Mouse (Mus musculus) 3T3-L1 (cell line): ENCODE measurements around the gene Lrfn5.

Experiments
- DNase-seq: peaks from one replicate; pipeline ENCODE4 v3.0.0-alpha.2; 2015; ENCODE audit warnings: low read depth, low spot score

Lrfn5 gene

DNA sequence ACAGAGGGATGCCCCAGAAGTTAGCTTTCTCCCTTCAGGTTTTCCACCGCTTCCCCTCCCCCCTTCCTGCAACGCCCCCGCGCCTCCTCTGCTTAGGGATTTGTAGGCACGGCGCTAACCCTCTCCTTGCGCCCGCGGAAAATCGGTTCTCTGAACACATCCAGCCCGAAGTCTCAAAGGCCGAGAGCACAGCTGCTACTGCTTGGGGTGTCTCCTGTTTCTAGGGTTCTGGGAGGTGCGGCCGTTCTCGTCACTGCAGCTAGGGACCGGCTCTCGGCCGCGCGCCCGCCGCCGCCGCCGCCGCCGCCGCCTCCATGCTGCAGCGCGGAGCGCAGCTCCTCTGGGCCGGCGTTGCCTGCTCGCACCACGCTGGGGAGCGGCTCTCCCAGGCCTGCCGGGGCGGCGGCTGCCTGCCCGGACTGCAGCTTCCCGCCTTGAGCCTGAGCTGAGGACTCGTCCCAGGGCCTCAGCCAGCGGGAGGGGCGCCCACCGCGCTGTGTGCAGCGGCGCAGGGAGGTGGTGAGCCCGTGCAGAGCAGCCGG lies at the start of gene Lrfn5:
TSS of gene Lrfn5 (plus strand) at position 322 of the 542 bp plus-strand sequence.
- no peak for DNase-seq

DNA sequence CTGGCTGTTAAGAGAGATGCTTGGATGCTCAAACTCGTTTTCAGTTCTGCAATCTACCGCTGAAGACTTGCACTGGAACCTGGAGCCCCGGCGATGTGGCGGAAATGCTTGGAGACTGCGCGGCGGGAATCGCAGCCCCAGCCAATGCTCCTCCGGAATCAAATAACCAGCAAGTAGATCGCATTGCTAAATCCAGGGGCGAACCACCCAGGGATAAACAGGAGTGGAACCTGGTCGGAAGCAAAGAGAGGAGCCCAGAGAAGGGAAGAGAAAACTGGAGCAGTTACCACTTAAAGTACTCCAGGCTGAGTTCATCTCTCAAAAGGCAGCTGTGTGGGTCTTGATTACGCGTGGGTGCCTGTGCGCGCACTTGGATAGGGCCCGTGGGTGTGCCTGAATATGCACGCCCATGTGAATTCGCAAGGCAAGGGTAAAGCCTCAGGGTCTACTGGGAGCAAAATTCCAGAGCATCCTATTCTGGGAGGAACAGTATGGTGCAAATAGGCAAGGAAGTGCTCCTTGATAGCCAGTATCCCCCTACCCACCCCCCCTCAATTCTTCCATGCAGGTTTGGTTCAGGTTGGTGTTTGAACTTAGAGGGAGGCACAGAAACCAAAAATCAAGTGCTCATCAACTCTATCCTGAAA lies 1.3 kb upstream of the Lrfn5 start:
- DNase-seq = no peak

DNA sequence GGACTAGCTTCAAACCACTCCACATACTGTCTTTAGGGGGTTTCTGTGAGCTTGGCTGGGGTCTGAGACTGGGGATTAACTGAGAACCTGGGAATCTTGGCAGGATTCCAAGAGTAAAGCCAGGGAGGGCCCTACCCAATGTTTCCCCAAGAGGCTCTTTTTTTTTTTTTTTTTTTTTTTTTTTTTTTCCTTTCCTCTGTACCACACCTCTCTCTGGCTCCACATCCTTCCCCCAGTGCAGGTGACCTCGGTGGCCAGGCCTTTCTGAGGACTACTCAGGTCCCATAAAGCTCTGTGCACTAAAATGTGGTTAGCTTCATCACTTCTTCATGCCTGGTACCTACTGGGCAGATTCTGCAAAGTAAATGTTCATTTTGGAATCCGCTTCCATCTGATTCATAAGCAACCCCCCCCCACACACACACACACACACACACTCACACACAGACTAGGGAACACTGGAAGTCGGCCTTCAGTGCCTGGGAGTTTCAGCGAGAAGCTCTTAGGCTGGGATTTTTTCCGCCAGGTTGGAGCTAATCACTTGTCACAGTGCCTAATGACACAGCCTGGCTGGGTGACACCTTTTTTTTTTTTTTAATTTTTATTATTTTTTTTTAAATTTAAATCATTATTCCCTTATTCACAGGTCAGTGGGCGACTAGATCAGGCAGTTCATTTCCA lies 662 bp upstream of the Lrfn5 start:
- no peak for DNase-seq

DNA sequence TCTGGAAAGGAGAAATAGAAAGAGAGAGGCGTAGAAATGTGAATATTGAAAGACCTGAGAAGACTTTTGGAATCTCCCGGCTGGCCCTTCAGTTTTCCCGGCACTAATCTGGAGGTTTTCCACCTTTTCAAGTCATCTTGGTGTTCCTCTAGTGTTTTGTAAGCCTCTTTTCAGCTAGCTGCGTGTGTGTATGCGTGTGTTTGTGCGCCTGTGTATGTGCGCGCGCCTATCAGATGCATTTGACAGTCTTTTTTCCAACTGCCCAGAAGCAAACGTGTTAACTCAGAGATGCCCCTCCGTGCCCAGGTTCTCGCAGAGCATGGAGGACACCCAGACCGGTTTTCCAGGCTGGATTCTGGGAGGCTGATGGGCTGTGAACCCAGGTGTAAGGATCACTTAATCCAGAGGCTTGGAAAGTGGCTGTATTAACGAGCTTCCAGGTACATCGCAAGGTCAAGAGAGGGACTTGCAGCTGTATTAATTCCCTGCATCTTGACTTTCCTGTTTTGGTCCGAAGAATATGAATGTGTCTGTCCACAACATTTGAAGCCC lies 757 bp downstream of the Lrfn5 start:
- DNase-seq = no peak

DNA sequence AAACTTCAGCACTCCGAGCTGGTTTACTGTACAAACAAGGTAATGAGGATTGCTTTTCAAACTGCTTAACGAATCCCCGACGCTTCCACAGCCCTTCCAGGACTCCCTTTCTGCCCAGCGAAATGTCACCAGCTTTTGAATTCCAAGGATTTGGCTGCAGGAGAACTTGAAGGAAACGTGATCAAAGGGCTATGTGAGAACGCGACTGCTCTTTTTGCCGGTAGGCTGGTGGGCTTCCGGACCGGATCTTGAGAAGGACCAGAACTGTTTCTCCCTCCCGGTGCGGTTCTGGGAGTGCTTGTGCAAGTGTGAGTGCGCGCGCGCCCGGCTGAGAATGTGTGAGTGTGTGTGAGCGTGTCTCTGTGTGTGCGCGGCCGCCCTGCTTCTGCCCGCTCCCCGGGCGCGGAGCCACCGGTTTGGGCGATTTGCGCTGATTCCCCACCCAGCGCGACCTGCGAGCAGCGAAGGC lies 1.3 kb downstream of the Lrfn5 start:
- DNase-seq = no peak

DNA sequence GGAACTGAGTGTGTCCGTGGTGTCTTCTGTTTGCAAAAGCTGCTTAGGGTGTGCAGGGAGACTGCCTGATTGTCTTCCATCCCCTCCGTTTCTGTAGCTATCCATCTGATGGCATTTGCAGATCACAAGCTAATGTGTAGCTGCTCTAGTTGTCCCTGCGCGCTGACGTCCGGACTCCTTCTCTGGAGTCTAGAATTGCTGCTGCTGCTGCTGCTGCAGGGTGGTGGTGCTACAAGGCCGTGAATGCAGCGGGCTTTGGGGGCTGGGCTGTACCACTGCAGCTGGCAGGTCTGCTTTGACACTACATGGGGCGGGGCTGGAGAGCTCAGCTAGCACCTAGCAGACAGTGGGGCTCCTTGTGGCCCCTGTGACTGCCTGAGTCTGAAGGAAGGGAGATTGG lies 3.2 kb downstream of the Lrfn5 start:
- no peak for DNase-seq

DNA sequence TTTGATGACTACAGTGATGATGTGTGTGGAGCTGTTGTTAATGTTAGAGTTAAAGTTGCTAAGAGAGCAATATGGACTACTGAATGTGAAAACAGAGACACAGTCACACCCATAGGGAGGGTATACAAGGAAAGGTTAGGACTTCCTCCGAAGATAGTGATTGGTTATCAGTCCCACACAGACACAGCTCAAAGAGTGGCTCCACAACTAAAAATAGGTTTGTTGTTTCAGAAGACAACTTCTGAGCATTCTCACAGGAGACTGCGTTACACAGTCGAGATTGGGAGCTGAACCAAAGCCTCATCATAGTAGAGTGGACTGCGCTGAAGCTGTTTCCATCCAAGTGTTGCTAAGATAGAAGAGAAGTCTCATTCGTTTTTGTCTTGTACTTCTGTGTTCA lies 57.0 kb downstream of the Lrfn5 start:
- no peak for DNase-seq

DNA sequence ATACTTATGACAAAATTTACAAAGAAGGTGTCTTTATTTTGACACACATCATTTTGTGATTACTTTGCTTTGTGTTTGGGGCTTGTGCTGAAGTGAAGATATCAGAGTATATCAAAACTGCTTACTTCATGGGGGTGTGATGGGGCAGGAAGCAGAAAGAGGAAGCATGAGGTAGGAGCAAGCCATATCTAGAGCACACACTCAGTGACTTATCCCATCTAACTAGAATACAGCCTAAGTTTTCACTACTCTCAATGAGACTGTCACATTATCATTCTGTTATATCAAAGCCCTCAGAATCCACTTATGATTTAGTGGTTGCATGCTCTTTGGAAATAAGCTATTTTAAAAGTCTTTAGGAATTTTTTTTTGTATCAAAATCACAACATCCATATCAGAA lies 77.4 kb downstream of the Lrfn5 start:
- no peak for DNase-seq

DNA sequence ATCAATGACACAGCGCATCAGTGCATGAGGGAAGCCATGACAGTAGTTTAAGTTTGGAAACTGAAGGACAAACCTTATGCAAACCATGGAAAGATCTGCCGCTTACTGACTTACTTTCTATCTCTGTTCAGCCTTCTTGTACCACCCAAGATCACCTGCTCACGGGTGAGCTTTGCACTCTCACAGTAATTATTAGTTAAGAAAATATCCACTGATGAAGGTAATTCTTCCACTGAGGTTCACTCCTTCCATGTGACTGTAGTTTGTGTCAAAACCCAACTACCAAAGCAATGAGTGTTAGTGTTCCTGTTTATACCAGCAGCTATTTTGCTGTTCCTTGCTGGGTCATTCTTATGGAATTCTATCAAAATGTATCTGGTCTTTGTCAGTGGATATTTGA lies 84.9 kb downstream of the Lrfn5 start:
- no peak for DNase-seq

DNA sequence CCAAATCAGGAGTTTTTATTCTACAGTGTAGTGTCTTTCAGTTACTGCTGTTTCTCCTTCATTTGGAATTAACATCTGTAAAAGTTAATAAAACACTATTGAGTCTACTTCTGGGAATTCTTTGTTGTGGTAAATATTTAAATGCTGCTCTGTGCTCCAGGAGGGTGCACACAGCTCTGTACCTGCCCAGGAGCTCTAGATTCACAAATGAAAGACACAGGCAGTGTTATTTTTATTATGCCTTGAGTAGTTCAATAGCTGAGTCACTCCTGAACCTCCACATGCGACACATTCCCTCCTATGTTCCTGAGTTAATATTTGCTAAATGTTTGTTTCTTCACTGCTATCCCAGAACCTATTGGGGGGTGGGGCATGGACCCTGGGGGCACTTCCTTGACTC lies 87.1 kb downstream of the Lrfn5 start:
- no peak for DNase-seq

DNA sequence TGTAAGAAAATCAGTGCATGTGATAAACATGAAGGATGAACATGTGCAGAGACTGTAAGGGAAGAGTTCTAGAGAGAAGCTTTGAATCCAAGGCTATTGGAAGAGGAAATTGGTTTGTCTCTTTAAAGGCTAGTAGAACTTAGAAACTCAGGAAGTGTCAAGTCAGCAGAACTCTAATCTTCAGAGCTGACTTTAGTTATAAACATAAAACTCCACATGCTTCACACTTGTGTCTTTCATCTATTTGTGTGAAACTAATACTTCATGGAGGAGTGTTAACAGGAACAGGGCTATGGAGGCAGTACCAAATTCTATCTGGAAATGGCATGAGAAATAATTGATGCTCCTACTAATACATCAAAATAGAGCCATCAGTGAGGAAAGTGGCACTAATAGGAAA lies 101.6 kb downstream of the Lrfn5 start:
- no peak for DNase-seq

DNA sequence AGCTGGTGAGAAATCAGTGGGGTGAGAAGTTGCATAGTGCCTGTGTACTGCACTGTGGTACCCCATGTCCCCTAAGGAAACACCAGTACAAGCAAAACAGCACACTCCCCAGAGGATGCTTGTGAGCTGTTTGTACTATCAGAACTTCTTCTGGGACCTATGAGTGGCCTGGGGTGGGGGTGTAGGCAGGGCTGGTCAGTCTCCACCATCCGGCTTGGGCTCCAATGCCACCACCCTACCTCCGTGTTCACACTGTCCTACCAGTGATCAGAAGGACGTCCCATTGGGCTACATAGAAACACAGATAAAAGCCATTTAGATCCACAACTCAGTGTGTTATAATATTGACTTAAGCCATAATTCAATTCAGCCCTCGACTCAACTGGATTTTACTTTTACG lies 131.4 kb downstream of the Lrfn5 start:
- no peak for DNase-seq

DNA sequence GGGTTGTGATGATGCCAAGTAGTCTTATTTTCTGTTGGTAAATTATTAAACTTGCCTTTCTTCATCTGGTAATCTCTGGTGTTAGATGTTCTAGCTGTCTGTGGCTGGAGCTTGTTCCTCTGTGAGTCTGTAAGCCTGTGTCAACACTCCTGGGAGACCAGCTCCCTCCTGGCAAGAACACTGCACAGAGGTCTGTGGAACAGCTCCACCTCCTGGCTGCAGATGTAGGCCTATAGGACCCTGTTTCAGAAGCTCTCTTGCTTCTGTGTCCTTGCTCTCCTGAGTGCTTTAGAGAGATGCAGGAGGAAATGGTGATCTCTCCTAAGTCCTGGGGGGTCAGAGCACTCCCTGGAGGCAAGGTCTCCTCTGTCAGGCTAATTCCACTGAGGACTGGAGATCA lies 200.2 kb downstream of the Lrfn5 start:
- no peak for DNase-seq

DNA sequence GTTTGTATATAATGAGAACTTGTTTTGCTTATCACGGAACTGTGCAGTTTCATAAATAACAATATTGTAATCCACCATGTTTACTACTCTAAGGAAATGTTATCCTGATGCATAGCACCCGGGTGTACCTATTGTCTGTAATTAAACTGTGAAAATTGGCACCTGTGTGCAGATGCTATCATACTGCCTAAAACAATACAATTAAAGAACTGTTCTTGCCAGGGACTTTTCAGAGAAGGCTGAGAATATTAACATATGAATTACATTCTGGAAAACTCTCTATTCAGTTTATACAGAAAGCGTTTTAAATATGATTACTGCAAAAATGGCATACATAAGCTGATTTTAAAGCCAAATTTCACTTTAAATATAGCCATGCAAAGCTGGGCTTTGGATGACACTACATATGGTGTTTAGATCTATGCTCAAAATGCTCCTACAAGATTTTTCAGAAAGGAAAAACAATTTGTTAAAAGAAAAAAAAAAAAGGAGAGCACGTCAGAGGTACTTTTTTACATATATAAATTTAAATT lies 284.2 kb downstream of the Lrfn5 start:
- DNase-seq = no peak

DNA sequence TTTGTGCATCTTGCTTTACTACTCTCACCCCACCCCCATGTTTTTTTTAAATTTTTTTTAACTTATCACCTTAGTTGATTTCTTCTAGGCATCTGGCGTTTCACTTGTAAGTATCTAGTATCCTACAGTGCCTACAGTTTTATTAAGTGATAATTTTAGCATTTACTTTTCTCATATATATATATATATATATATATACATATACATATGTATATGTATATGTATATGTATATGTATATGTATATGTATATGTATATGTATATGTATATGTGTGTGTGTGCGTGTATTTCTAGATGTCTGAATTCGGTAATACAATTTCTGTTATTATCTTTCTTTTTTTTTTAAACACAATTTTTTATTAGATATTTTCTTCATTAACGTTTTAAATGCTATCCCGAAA lies 300.7 kb downstream of the Lrfn5 start:
- no peak for DNase-seq

DNA sequence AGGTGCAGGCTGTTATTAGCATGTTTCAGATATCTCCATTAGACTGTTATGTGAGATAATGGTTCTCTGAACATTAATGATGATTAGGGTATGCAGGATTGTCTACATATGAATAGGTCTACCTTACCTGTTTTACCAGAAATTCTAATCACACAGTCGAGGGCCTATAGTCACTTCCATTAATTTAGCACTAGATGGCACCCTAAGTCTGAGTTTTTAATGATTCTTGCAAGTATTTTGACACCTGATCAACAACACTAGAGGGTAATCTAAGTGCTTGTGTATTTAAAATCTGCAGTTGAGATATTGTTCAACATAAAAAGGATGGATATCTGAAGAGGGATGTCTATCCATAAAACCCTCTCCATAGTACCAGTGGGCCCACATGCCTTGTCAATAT lies 303.4 kb downstream of the Lrfn5 start:
- DNase-seq = peak; percentile 23

DNA sequence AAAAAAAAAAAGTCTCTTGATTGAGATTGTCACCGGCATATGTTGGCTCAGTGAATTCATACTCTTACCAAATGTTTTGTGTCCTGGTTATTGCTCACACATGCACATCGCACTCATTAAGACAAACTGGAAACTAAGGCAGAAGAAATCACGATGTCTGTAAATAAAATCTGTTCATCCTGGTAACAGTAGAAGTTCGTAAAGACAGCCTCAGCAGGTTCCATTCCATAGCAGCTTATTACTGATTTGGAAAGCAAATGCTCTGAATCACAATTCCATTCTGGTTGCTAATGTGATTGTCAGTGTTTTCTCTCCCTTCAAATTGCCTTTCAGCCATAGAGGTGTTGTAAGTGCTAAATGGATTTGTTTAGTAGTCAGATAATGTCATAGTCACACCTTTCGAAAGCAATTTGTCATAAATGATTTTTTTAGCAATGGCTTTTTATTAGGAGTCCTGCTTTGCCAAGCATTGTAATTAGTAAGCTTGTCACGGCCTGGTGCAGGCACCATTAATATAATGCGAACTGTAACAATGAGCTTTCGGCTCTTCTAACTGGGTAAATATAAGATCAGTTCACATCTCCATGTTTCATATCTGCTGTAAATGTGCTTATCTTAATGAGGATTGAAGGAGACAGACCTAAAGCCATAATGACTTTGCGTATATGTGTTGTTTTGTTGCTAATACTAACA lies 319.8 kb downstream of the Lrfn5 start:
- no peak for DNase-seq

DNA sequence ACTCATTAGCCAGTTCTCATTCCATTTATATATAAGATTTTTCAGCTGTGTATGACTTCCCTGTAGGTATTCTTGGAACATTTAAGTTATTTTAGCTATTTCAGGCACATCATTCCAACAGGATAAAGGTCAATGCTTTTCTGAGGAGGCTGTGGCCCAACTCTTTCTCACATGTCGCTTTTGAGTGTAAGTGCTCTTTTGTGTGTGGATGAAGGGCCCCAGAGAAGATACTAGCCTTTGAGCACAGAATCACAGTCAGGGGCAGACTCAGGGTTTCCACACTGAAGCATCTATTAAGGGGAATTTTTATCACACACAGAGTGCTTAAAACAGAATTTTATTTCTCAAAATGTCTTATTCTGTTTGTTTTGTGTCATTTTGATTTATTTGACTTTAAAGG lies 331.2 kb downstream of the Lrfn5 start:
- no peak for DNase-seq
